Mouse (Mus musculus): ENCODE results near the gene Dach2. TPM values are rescaled to one million over a fixed set of nuclear protein-coding genes. Genes with fewer than 3 reads are reported as not detected.

Gene Dach2
- polyA plus RNA-seq, 1 experiment from 2014 or later = 0.23 TPM

Other genes starting within 250 kb of the Dach2 start
- 3.7 and 4.0 TPM in 2 replicates for gene Chm, start 112.0 kb upstream of the Dach2 start, polyA plus RNA-seq (2015; fragmentation: Nextera tagmentation; extraction: Ambion mirVana)

Data from liver, embryonic 15.5 days (tissue).